Mouse (Mus musculus) left cerebral cortex, postnatal 14 days (tissue): ENCODE measurements around the gene Rnf6. TPM values are rescaled to one million over a fixed set of nuclear protein-coding genes. Genes with fewer than 3 reads are reported as not detected.
A peak's percentile ranks its signal among the peaks of the same experiment; 100 is the strongest.

Experiments
- DNase-seq, 2 experiments: peaks; one replicate each; pipeline ENCODE4 v3.0.0; 2021 to 2022; ENCODE audit warnings: low spot score in 2 of 2, mixed read lengths in 1 of 2
- intact Hi-C: fragments of 180-260 bp; cut with DNase I; formaldehyde crosslinking; loops from one replicate; pipeline ENCODE4 v1.15.1; 2025
- total RNA-seq, 2 experiments: library from RNA; stranded (reverse); gene quantifications; 2 replicates each; pipeline ENCODE4 v1.2.3; 2021

Gene Rnf6
- total RNA-seq, 2 experiments from 2014 or later = 51.5 to 55.7 TPM

- intact Hi-C loops = no loop called here
- no peak for DNase-seq
Observed at GRCm38 (mm10) chr5:146232056-146232675, 10.8 kb upstream of the Rnf6 start.

DNA sequence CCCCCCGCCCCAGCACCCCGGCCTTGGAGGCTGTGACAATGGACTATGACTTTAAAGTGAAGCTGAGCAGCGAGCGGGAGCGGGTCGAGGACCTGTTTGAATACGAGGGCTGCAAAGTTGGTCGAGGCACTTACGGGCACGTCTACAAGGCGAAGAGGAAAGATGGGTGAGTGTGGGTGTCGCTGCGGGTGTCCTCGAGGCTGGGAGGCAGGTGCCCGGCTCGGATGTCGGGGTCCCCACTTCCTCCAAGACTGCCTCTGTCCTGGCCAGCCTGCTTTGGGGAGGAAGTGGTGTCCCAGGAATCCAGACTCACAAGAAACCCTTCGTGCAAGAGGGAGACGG lies 10.3 kb upstream of the Rnf6 start:
- intact Hi-C loops = no loop called here
- DNase-seq = no peak

DNA sequence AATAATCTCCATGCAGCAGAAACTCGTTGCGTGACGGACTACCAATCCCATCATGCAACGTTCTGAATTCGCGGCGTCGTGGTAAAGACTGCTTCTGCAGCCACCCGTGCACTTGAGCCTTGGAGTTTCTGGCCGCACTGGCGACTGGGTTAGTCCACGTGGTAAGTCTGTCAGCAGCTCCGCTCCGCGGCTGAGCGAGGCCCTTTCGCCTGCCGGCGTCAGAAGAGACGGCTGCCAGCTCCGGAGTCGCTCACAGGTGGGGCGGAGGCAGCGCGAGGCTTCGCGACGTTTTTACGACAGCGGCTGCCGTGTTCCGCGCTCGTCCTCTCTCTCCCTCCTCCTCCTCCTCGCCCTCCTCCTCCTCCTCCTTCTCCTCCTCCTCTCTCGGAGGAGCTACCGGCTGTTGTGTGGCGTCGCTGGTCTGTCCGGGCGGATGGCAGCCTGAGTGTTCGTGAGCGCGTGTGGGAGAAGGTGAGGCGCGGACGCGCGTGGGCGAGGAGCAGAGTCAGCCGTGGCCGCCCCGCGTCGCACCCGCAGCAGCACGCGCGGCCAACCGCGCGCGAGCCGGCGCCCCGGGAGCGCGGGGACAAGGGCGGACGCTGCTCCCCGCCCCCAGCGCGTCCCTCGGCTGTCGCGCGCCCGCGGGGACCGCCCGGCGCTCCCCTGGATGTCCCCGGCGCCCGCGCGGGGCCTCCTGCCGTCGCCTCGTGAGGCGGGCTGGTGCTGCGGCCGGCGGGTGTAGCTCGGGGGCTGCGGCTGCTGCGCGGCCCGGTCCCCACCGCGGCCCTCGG lies 9.7 kb upstream of the Rnf6 start, which contains the start of gene Cdk8:
TSS of gene Cdk8 (plus strand) at position 367 of the 791 bp plus-strand sequence.
- intact Hi-C loops = no loop called here
- DNase-seq = peak; percentile 96

GRCm38 (mm10) chr5:146229869-146230650 lies 8.7 kb upstream of the Rnf6 start:
- no peak for DNase-seq
- intact Hi-C loops = no loop called here

DNA sequence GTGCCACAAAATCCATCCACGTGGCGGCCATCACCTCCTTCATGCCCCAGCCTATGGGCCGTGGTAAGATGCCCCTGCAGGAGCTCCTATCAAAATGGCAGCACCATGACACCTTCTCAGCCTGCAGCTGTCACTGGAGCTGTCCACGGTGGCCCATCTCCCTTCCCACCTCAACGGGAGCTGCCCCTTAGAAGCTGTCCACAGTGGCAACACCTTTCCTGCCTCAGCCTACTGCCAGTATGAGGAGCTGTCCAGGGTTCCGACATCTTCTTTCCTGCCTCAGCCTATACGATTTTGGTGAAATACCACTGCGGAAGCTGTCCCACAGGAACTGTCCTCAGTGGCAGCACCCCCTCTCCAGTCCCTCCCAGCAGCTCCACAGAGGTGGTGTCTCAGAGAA lies 6.1 kb upstream of the Rnf6 start:
- intact Hi-C loops = no loop called here
- DNase-seq = no peak

- no peak for DNase-seq
- intact Hi-C loops = loop anchor here (5.0 kb wide), 1 partner anchor 79 kb away; no protein-coding TSS in a partner anchor
Observed at GRCm38 (mm10) chr5:146223786-146224185, 2.4 kb upstream of the Rnf6 start.

- DNase-seq = no peak
- intact Hi-C loops = loop anchor here (5.0 kb wide), 1 partner anchor 81 kb away; no protein-coding TSS in a partner anchor
Observed at GRCm38 (mm10) chr5:146221722-146222121, 367 bp upstream of the Rnf6 start.

- no peak for DNase-seq
- intact Hi-C loops = loop anchor here (5.0 kb wide), 1 partner anchor 82 kb away; no protein-coding TSS in a partner anchor
Observed at GRCm38 (mm10) chr5:146220501-146220878, 865 bp downstream of the Rnf6 start.

GRCm38 (mm10) chr5:146205537-146205936 lies 15.8 kb downstream of the Rnf6 start:
- no peak for DNase-seq
- intact Hi-C loops = no loop called here

GRCm38 (mm10) chr5:146203921-146204320 lies 17.4 kb downstream of the Rnf6 start:
- DNase-seq = no peak
- intact Hi-C loops = no loop called here

DNA sequence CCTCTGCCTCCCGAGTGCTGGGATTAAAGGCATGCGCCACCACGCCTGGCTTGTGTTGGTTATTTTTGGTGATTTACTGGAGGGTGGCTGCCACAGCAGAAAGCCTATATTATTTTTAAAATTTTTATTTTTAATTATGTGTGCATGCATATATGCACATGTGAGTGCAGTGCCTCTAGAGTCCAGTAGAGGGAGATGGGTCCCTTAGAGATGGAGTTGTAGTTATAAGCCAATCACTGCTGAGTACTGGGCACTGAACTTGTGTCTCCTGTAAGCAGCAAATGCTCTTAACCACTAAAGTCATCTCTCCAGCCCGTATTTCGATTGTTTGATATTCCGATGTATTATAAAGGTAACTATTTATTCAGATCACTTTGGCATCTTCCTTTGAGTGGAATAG lies 20.8 kb downstream of the Rnf6 start:
- intact Hi-C loops = no loop called here

DNA sequence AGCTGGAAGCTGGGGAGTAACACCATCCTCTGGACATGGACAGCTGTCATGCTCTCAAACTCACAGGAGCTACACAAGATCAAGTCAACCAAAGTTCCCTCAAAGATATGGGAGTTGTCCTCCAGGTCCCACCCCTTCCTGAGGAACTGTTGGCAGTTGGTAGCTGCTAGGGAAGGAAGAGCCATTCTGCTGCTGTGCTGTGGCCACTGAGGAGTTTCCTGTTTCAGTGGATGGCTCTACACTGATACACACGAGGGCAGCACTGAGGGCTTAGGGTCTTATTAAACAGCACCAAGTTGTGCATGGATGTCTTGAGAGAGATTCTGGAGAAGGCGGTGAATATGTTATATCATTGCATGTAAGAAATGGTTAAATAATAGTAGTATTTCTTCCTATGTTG lies 21.8 kb downstream of the Rnf6 start:
- intact Hi-C loops = no loop called here
- DNase-seq = no peak

More for the DNA sequence above, 20.8 kb downstream of the Rnf6 start:
- no peak for DNase-seq

DNA sequence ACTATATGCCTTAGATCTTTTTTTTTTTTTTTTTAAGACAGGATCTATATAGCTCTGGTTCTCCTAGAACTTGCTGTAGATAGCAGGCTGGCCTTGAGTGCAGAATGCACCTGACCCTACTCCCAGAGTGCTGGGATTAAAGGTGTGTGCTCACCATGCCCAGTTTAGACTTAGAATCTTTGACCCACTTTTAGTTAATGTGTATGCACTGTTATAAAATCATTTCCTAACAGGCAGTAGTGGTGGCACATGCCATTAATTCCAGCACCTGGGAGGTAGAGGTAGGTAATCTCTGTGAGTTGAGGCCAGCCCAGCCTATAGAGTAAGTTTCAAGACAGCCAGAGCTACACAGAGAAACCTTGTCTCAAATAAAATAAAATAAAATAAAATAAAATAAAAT lies 22.3 kb downstream of the Rnf6 start:
- DNase-seq = no peak
- intact Hi-C loops = no loop called here

GRCm38 (mm10) chr5:146193360-146193759 lies 28.0 kb downstream of the Rnf6 start:
- intact Hi-C loops = no loop called here

GRCm38 (mm10) chr5:146190501-146191269 lies 30.7 kb downstream of the Rnf6 start:
- no peak for DNase-seq
- intact Hi-C loops = no loop called here

More at GRCm38 (mm10) chr5:146193360-146193759, 28.0 kb downstream of the Rnf6 start:
- DNase-seq = no peak

DNA sequence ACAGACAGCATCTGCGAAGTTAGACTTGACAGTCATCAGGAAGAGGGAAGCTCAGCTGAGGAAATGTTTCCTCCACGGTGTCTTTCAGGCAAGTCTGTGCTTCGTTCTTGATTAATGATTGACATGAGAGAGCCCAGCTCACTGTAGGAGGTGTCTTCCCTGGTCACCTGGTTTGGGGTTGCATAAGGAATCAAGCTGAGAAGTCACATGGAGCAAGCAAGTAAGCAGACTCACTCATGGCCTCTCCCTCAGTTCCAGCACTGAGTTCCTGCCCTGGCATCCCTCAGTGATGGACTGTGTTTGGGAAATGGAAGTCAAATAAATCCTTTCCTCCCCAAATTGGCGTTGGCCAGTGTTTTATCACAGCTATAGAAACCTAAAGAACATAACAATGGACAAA lies 31.3 kb downstream of the Rnf6 start:
- intact Hi-C loops = no loop called here
- DNase-seq = no peak

DNA sequence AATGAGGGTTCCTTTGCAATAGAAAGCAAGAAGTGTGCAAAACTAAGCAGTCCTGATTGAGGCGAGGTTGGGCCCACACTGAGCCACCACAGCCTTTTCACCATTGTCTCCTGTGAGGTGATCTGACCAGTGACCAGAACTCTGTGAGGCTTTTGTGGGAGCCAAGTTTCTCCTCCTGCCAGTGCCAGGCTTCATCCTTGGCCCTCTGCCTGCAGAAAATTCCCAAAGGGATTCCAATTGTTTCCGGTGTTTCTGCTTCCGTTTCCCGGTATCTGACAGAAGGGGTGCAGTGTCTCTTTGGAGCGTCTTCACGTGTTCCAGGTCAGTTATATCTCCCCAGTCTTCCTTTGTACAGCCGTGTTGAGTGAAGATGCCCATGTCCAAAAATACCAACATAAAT lies 32.6 kb downstream of the Rnf6 start:
- intact Hi-C loops = loop anchor here (5.0 to 10.0 kb wide), 2 partner anchors 114 to 286 kb away; no protein-coding TSS in a partner anchor
- DNase-seq = no peak

DNA sequence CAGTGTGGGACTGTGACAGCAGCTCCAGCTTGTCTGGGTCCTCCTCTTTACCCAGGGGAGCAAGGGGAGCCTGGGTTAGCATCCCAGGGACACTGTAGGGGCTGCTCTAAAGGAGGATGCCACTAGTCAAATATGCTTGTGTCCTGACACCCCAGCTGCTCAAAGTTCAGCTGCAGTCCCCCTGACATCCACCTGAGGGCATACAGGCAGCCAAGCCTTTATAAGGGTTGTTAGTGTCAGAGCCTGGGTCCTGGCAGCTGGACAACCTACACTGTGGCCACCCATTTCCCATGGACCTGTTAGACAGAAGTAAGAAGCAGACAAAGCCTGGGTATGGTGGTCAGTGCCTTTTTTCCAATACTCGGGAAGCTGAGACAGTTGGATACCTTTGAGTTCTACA lies 33.2 kb downstream of the Rnf6 start:
- intact Hi-C loops = loop anchor here (5.0 to 10.0 kb wide), 2 partner anchors 114 to 287 kb away; no protein-coding TSS in a partner anchor
- DNase-seq = no peak

- intact Hi-C loops = loop anchor here (5.0 to 10.0 kb wide), 2 partner anchors 115 to 287 kb away; no protein-coding TSS in a partner anchor
- DNase-seq = peak; percentile 50 to 64
Observed at GRCm38 (mm10) chr5:146187441-146187840, 33.9 kb downstream of the Rnf6 start.
